Mouse (Mus musculus) bone marrow, adult 2 months (tissue): Measurements from ENCODE around the gene Slc22a5. TPM values are rescaled to one million over a fixed set of nuclear protein-coding genes. Genes with fewer than 3 reads are reported as not detected.

Experiments used
- H3K27ac ChIP-seq: fragments of 200-500 bp; 2 replicates; pipeline ENCODE4 v1.5.1; 2012; ENCODE audit warnings: low read depth, mild to moderate bottlenecking, control low read depth, inconsistent platforms, low read length; ENCODE audit not compliant: control insufficient read depth, poor library complexity, insufficient read depth
- H3K4me1 ChIP-seq: fragments of 200-500 bp; 2 replicates; pipeline ENCODE4 v1.6.1; 2011; ENCODE audit warnings: low read length; ENCODE audit not compliant: control insufficient read depth, insufficient read depth
- H3K4me3 ChIP-seq: fragments of 200-500 bp; replicated peaks from 2 replicates; pipeline ENCODE3; 2011; ENCODE audit warnings: mild to moderate bottlenecking, low read depth, low read length, control low read depth; ENCODE audit not compliant: control insufficient read depth
- CTCF ChIP-seq: fragments of 200-500 bp; IDR thresholded peaks from 2 replicates; pipeline ENCODE4 v1.5.1; 2011; ENCODE audit warnings: low read length, control low read depth; ENCODE audit not compliant: control insufficient read depth, insufficient read depth
- POLR2A ChIP-seq: fragments of 200-500 bp; IDR thresholded peaks from 2 replicates; pipeline ENCODE4 v1.6.1; 2011; ENCODE audit warnings: low read depth, mild to moderate bottlenecking, control low read depth, low read length, borderline replicate concordance; ENCODE audit not compliant: control insufficient read depth
- WGBS: fragments of 180-500 bp; shearing (Covaris S2); methylation state at CpG from one replicate; pipeline ENCODE4 v1.1.7; 2018; 5-methylcytosine and 5-hydroxymethylcytosine counted together
- polyA plus RNA-seq: library from polyadenylated mRNA; stranded (reverse); fragments of >200 nt; gene quantifications from 2 replicates; pipeline ENCODE4 v1.2.4, GENCODE M21; 2011; ENCODE audit warnings: low replicate concordance; ENCODE audit not compliant: missing spikeins, insufficient read depth, insufficient read length

The Slc22a5 gene
- polyA plus RNA-seq, 1 experiment: 6.5 TPM

- 4% methylated on average over 5 of the region's 5 CpGs for WGBS
- Histone ChIP-seq H3K27ac (no peak overlapping the region), H3K4me3 (no peak overlapping the region), H3K4me1 (peaks cover 2% of the 10 kb centered on the region; the same call in 1 of the 2 replicates)
- TF ChIP-seq CTCF (no peak), POLR2A (no peak)
Observed at GRCm38 (mm10) chr11:53851795-53852194, 39.7 kb downstream of the Slc22a5 start.

- H3K27ac ChIP-seq: no peak overlapping the region
Observed at GRCm38 (mm10) chr11:53849588-53850320, 41.7 kb downstream of the Slc22a5 start.

DNA sequence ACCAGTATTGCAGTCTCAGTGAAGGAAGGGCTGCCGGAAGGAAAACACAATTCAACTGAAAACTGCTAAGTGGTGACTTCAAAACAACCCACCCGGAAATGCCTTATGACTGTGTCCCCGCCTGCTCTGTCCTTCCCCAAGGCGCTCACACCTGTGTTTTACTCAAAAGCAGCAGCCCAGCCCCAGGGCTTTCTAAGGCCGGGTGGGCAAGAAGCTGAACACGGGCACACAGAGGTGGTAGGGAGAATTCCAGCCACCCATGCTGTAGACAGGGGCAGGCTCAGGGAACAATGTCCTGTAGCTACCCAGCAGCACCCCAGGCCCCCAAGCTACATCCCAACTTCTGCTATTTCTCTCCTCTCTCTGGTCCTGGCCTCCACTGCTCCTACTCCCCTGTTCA, 45.8 kb downstream of the Slc22a5 start:
- peak overlapping the region; percentile 58 for H3K27ac ChIP-seq
- H3K4me1 ChIP-seq: peaks cover 1% of the 10 kb centered on the region; the same call in 1 of the 2 replicates
- WGBS: 9% methylated on average over 6 of the region's 6 CpGs
- TF ChIP-seq CTCF: no peak
- TF ChIP-seq POLR2A: no peak
- no peak overlapping the region for H3K4me3 ChIP-seq

More at GRCm38 (mm10) chr11:53849588-53850320, 41.7 kb downstream of the Slc22a5 start:
- Histone ChIP-seq H3K4me3 (no peak overlapping the region), H3K4me1 (peaks cover 2% of the 10 kb centered on the region; the same call in 1 of the 2 replicates)
- no peak for TF ChIP-seq POLR2A
- TF ChIP-seq CTCF: peak; percentile 90
- WGBS: 41% methylated on average over 9 of the region's 9 CpGs

- TF ChIP-seq POLR2A (no peak), CTCF (no peak)
- H3K4me1 ChIP-seq: peaks cover 1% of the 10 kb centered on the region; the same call in 1 of the 2 replicates
- H3K27ac ChIP-seq: no peak overlapping the region
- no peak overlapping the region for H3K4me3 ChIP-seq
- WGBS: 90% methylated on average over 10 of the region's 10 CpGs
Observed at GRCm38 (mm10) chr11:53843106-53843505, 48.4 kb downstream of the Slc22a5 start.

DNA sequence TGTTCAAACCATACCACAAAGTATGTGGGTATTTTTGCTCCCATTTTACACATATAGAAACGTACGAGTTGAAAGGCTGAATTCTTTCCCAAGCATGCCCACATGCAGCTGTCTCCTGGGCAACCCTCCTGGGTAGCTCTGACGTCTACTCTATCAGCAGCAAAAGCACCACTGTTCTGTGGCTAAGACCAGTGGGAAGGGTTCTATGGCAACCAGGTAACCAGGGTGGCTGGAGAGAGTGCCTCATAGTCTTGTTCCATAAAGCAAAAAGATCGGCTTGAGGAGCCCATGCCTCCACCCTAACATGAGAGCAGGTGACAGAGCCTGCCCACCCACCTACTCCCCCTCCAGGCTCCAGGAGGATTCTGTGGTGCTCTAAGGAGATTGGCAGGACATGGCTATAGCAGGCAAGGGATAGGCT, 49.3 kb downstream of the Slc22a5 start:
- 43% methylated on average over 4 of the region's 4 CpGs for WGBS

GRCm38 (mm10) chr11:53841514-53841913, 49.9 kb downstream of the Slc22a5 start:
- Histone ChIP-seq H3K4me3 (no peak overlapping the region), H3K27ac (no peak overlapping the region), H3K4me1 (peaks cover 1% of the 10 kb centered on the region; the same call in 1 of the 2 replicates)
- 43% methylated on average over 12 of the region's 12 CpGs for WGBS
- TF ChIP-seq POLR2A (no peak), CTCF (no peak)

More for the DNA sequence above, 49.3 kb downstream of the Slc22a5 start:
- Histone ChIP-seq H3K4me1 (peaks cover 1% of the 10 kb centered on the region; the same call in 1 of the 2 replicates), H3K4me3 (no peak overlapping the region), H3K27ac (no peak overlapping the region)
- TF ChIP-seq POLR2A (no peak), CTCF (no peak)

GRCm38 (mm10) chr11:53839663-53840642, 51.5 kb downstream of the Slc22a5 start:
- TF ChIP-seq CTCF (no peak), POLR2A (no peak)
- H3K4me3 ChIP-seq: no peak overlapping the region
- no peak overlapping the region for H3K27ac ChIP-seq
- WGBS: 57% methylated on average over 8 of the region's 8 CpGs
- peaks cover 1% of the 10 kb centered on the region; the same call in 1 of the 2 replicates for H3K4me1 ChIP-seq

- Histone ChIP-seq H3K27ac (peak overlapping the region; percentile 54), H3K4me1 (peaks cover 1% of the 10 kb centered on the region; the same call in 1 of the 2 replicates), H3K4me3 (no peak overlapping the region)
- 22% methylated on average over 6 of the region's 6 CpGs for WGBS
- TF ChIP-seq POLR2A (no peak), CTCF (peak; percentile 55; the same call in 1 of the 2 replicates)
Observed at GRCm38 (mm10) chr11:53839147-53839546, 52.3 kb downstream of the Slc22a5 start.
